Mouse (Mus musculus) cortical plate, adult 2 months (tissue): ENCODE measurements around the gene Tbx21.

Source experiments
- CTCF ChIP-seq: fragments of 200-500 bp; IDR thresholded peaks from 2 replicates; pipeline ENCODE4 v1.5.1; 2011; ENCODE audit warnings: mild to moderate bottlenecking, control low read depth, low read length; ENCODE audit not compliant: insufficient read depth; ENCODE audit errors: extremely low read depth
- POLR2A ChIP-seq: fragments of 200-500 bp; IDR thresholded peaks from 2 replicates; pipeline ENCODE4 v1.6.1; 2011; ENCODE audit warnings: mild to moderate bottlenecking, low read length, control low read depth; ENCODE audit not compliant: insufficient read depth; ENCODE audit errors: extremely low read depth

DNA sequence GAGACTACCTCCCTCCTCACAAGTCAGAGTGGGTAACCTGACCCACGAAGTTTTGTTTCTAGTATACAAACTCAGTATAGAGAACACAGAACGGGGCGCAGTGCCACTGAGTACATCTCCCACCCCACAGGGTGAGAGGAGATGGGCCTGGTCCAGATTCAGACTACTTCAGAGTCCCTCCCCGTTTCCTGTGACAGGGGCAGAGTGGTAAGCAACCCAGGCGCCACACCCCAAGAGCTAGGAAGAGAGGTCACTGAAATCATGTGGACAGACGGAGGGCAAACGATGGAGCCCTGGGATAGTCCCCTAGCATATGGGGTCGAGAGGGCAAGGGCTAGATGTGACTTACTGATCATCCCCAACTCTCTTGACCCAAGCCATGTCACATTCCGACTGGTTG lies 30.8 kb upstream of the Tbx21 start:
- no peak for TF ChIP-seq CTCF
- no peak for TF ChIP-seq POLR2A
